Mouse (Mus musculus) cortical plate, adult 2 months (tissue): ENCODE measurements around the gene Dnase1l1.

Experiments
- CTCF ChIP-seq: fragments of 200-500 bp; IDR thresholded peaks from 2 replicates; pipeline ENCODE4 v1.5.1; 2011; ENCODE audit warnings: mild to moderate bottlenecking, control low read depth, low read length; ENCODE audit not compliant: insufficient read depth; ENCODE audit errors: extremely low read depth
- POLR2A ChIP-seq: fragments of 200-500 bp; IDR thresholded peaks from 2 replicates; pipeline ENCODE4 v1.6.1; 2011; ENCODE audit warnings: mild to moderate bottlenecking, low read length, control low read depth; ENCODE audit not compliant: insufficient read depth; ENCODE audit errors: extremely low read depth

DNA sequence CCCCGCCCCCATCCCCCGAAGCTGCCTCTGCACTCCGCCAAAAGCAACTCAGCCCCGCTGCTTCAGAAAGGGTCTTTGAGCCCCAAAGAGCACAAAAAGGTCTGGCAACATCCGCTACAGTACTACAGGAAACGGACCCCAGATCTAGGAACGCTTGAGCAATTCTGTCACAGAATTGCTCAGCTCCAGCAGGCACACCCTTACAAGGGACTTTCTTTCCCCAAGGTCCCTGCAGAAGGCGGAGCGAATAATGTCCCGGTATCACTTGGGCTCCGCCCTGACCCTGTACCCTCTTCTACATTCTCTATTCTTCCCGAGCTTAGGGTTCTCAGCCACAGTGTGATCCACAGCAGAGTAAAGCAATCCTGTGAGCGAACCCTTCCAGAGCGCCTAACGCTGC is 35.4 kb downstream of the Dnase1l1 start:
- TF ChIP-seq CTCF (no peak), POLR2A (no peak)
